Mouse (Mus musculus): ENCODE results near the gene Zcchc9. TPM values are rescaled to one million over a fixed set of nuclear protein-coding genes. Genes with fewer than 3 reads are reported as not detected.

Zcchc9 gene
- total RNA-seq (2023): 10 to 100 TPM; 50.8 to 55.5 TPM

DNA sequence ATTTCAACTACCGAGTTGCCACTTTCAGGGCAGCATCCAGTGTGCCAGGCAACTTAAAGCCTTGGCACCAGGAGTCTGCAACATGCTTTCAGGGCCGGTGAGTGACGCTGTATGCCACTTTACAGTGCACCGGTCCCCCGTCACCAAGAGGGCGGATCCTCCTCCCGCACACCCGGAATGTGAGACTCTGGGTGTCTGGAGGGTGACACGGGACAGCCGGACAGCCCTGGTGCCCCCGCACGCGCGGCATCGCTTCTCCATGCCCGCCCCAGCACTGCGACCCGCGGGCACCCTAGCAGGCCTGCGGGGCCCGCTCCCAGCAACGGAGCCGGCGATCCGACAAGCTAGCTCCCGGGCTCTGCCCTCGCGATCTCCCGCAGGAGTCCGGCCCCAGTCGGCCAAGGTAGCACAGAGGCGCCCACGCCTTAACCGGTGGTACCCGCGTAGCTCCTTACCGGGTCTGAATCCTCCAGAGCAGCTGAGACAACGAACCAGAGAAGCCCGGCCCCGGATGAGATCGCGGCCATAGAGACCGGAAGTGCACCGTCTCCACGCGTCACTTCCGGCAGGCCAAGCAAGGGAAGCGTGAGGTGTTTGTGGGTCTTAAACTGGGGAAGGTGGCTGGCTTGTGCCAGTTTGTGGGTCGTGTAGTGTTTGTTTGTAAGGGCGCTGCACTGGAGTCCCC is at the start of gene Zcchc9:
Gene Zcchc9 (minus strand): TSS at position 551 of the 685 bp plus-strand sequence.

Other genes starting within 250 kb of the Zcchc9 start
- gene Acot12, start 66.2 kb downstream of the Zcchc9 start, total RNA-seq (2023): not detected
- gene Ckmt2, start 69.2 kb upstream of the Zcchc9 start, total RNA-seq (2023): under 1 TPM in 1 of 2 experiments, not detected in 1; 0.38 TPM